Mouse (Mus musculus): ENCODE data around the gene Gm11127. TPM values are rescaled to one million over a fixed set of nuclear protein-coding genes. Genes with fewer than 3 reads are reported as not detected.
"Not testable (repeated sequence)": the region's sequence is repeated elsewhere in the genome, so short reads cannot be mapped to it uniquely, and the experiment has no call there.

The Gm11127 gene
- 0.03 TPM in 1 of 2 replicates, not detected in the other for polyA plus RNA-seq (2012; rRNA removed)
- not detected in 2 replicates for polyA plus RNA-seq (2014; fragmentation: Nextera tagmentation; extraction: Ambion mirVana)

DNA sequence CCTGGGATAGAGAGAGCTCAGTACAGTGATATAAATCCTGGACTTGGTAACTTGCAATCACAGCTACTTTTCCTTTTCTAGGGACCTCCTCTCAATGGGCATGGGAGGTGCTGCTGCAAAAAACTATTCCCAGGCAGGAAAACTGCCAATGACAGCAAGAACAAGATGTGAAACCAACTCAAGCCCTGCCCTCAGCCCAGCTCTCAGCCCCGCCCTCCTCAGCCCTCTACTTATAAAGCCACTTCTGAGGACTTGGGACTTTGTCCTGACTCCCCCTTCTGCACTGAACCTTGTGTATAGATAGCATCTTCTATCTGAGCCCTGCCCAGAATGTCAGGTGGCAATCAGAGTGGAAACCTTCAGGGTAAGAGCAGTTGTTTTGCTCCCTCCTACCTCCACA lies at the start of gene Gm11127:
Gene Gm11127 (minus strand): TSS at position 10 of the 400 bp plus-strand sequence.
- H3K4me3 ChIP-seq (ENCODE audit: insufficient read depth in 1 of 2, low read depth in 2 of 2, low read length in 2 of 2); H3K4me2 ChIP-seq (ENCODE audit: low read depth); H3K9ac ChIP-seq (replicated peaks); H3K36me3 ChIP-seq (replicated peaks; ENCODE audit: control insufficient read depth, insufficient read depth, low read depth); H3K4me1 ChIP-seq (replicated peaks; ENCODE audit: control insufficient read depth in 2 of 2, insufficient read depth in 2 of 2, low read length in 1 of 2); H3K9me3 ChIP-seq (ENCODE audit: control insufficient read depth, low read length); H3K27ac ChIP-seq; ATAC-seq (ENCODE audit: insufficient read depth); H3K27me3 ChIP-seq (ENCODE audit: control insufficient read depth, insufficient read depth, low read length); DNase-seq (ENCODE audit: low read depth in 3 of 3, low spot score in 3 of 3): not testable (repeated sequence)
- 57% methylated on average over 1 of the region's 1 CpGs for WGBS (ENCODE audit: insufficient replicate concordance)

DNA sequence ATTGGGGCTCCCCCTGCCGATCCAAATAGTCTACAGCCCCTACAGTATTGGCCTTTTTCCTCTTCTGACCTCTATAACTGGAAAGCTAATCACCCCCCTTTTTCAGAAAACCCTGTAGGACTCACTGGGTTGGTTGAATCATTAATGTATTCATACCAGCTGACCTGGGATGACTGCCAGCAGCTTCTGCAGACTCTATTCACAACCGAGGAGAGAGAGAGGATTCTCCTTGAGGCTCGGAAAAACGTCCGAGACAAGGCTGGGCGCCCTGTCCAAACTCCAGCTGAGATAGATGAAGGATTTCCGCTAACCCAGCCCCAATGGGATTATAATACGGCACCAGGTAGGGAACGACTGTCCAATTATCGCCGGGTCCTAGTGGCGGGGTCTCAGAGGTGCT lies 43.9 kb upstream of the Gm11127 start:
- H3K27me3 ChIP-seq (ENCODE audit: control insufficient read depth, insufficient read depth, low read length); H3K27ac ChIP-seq; ATAC-seq (ENCODE audit: insufficient read depth); H3K9ac ChIP-seq (replicated peaks); H3K4me1 ChIP-seq (replicated peaks; ENCODE audit: control insufficient read depth in 2 of 2, insufficient read depth in 2 of 2, low read length in 1 of 2); H3K4me3 ChIP-seq (ENCODE audit: insufficient read depth in 1 of 2, low read depth in 2 of 2, low read length in 2 of 2); DNase-seq (ENCODE audit: low read depth in 3 of 3, low spot score in 3 of 3); H3K9me3 ChIP-seq (ENCODE audit: control insufficient read depth, low read length); H3K36me3 ChIP-seq (replicated peaks; ENCODE audit: control insufficient read depth, insufficient read depth, low read depth); H3K4me2 ChIP-seq (ENCODE audit: low read depth): not testable (repeated sequence)
- WGBS (ENCODE audit: insufficient replicate concordance) = 86% methylated on average over 11 of the region's 12 CpGs

DNA sequence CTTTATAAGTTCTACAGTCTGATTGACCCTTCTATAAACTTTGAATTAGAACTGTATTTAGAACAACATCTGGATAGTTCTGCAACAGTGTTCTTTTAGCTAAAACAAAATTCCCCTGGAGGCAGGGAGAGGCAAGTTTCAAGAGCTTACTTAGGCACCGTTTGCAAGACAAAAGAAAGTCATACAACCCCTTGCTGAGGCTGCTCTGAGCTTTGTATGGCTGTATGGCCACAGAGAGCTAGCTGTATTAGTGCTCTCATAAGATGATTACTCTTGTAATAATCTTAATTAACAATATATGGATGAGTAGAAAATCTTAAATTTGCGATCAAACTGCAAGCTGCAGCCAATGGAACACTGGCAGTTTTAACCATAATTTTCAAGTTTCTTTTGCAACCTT lies 41.4 kb upstream of the Gm11127 start:
- not testable (repeated sequence) for H3K27ac ChIP-seq; DNase-seq (ENCODE audit: low read depth in 3 of 3, low spot score in 3 of 3); H3K27me3 ChIP-seq (ENCODE audit: control insufficient read depth, insufficient read depth, low read length); ATAC-seq (ENCODE audit: insufficient read depth); H3K4me3 ChIP-seq (ENCODE audit: insufficient read depth in 1 of 2, low read depth in 2 of 2, low read length in 2 of 2); H3K4me1 ChIP-seq (replicated peaks; ENCODE audit: control insufficient read depth in 2 of 2, insufficient read depth in 2 of 2, low read length in 1 of 2); H3K36me3 ChIP-seq (replicated peaks; ENCODE audit: control insufficient read depth, insufficient read depth, low read depth); H3K4me2 ChIP-seq (ENCODE audit: low read depth); H3K9me3 ChIP-seq (ENCODE audit: control insufficient read depth, low read length); H3K9ac ChIP-seq (replicated peaks)
- 50% methylated on average over 2 of the region's 2 CpGs for WGBS (ENCODE audit: insufficient replicate concordance)

DNA sequence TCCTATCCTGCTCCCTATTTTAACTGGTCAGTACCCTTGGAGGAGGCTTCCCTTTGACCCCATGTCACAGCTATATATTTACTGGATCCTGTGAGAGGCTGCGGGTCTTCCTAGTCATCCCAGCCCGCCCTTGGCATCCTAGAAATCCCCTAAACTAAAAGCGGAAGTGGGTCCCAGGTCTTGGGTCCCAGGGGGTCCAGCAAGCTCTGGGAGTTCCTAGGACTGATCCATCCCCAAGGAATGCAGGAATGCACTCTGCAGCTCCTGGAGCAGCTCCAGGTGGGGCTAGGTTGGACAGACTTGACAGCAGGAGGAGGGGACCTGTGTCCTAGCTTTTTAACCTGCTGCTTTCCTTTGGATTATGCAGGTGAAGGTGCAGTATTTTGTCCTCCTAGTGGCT lies 35.8 kb upstream of the Gm11127 start:
- ATAC-seq (ENCODE audit: insufficient read depth) (no peak), DNase-seq (ENCODE audit: low read depth in 3 of 3, low spot score in 3 of 3) (no peak)
- Histone ChIP-seq H3K27me3 (ENCODE audit: control insufficient read depth, insufficient read depth, low read length) (no peaks in the 10 kb centered on the region), H3K27ac (no peak overlapping the region), H3K4me1 (replicated peaks; ENCODE audit: control insufficient read depth in 2 of 2, insufficient read depth in 2 of 2, low read length in 1 of 2) (no peaks in the 10 kb centered on the region), H3K36me3 (replicated peaks; ENCODE audit: control insufficient read depth, insufficient read depth, low read depth) (no peaks in the 10 kb centered on the region), H3K4me3 (ENCODE audit: insufficient read depth in 1 of 2, low read depth in 2 of 2, low read length in 2 of 2) (no peak overlapping the region), H3K4me2 (ENCODE audit: low read depth) (no peak overlapping the region), H3K9ac (replicated peaks) (no peak overlapping the region), H3K9me3 (ENCODE audit: control insufficient read depth, low read length) (no peaks in the 10 kb centered on the region)
- WGBS (ENCODE audit: insufficient replicate concordance) = 16% methylated on average over 3 of the region's 3 CpGs
- TF ChIP-seq CTCF (IDR thresholded peaks at IDR 0.05; ENCODE audit: low read depth) = no peak
- TF ChIP-seq EP300 (IDR thresholded peaks at IDR 0.05; ENCODE audit: low read depth) = no peak

DNA sequence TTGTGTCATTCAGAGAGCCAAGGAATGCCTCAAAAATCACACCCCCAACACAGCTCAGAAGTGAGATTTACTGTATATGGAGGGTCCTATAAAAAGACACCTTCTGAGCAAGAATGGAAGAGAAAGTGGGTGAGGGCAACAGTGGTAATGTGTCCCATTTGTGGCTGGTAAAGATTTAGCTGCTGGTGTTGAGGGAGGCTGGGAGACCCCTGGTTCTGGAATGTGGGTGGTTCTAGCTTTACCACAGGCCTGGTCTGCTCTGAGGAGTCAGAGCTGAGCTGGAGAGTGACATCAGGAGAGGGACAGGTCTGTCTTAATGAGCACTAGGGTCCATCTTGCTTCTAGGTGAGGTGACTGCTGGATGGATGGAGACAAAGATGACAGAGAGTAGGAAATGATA lies 34.3 kb upstream of the Gm11127 start:
- H3K27ac ChIP-seq; H3K4me3 ChIP-seq (ENCODE audit: insufficient read depth in 1 of 2, low read depth in 2 of 2, low read length in 2 of 2); H3K9ac ChIP-seq (replicated peaks); ATAC-seq (ENCODE audit: insufficient read depth); DNase-seq (ENCODE audit: low read depth in 3 of 3, low spot score in 3 of 3); H3K9me3 ChIP-seq (ENCODE audit: control insufficient read depth, low read length); H3K27me3 ChIP-seq (ENCODE audit: control insufficient read depth, insufficient read depth, low read length); H3K4me2 ChIP-seq (ENCODE audit: low read depth); H3K36me3 ChIP-seq (replicated peaks; ENCODE audit: control insufficient read depth, insufficient read depth, low read depth); H3K4me1 ChIP-seq (replicated peaks; ENCODE audit: control insufficient read depth in 2 of 2, insufficient read depth in 2 of 2, low read length in 1 of 2): not testable (repeated sequence)

DNA sequence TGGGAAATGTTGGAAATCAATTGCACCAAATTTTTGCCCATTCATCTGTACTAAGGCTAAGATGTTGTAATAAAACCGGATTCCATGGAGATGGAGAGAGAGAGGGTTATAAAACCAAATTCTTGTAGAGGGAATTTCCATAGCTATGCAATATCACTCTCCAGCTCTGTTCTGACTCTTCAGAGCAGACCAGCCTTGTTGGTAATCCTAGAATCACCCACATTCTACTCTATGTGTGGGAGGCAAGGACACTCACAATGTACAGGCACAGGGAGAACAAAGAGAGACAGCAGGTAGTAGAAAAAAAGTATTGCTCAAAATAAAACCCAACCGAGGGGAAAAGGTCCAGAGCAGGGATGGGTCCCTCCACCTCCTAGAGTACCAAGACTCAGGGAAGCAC lies 33.8 kb upstream of the Gm11127 start:
- H3K4me3 ChIP-seq (ENCODE audit: insufficient read depth in 1 of 2, low read depth in 2 of 2, low read length in 2 of 2); H3K9me3 ChIP-seq (ENCODE audit: control insufficient read depth, low read length); H3K27ac ChIP-seq; DNase-seq (ENCODE audit: low read depth in 3 of 3, low spot score in 3 of 3); H3K9ac ChIP-seq (replicated peaks); H3K27me3 ChIP-seq (ENCODE audit: control insufficient read depth, insufficient read depth, low read length); H3K4me2 ChIP-seq (ENCODE audit: low read depth); ATAC-seq (ENCODE audit: insufficient read depth); H3K36me3 ChIP-seq (replicated peaks; ENCODE audit: control insufficient read depth, insufficient read depth, low read depth); H3K4me1 ChIP-seq (replicated peaks; ENCODE audit: control insufficient read depth in 2 of 2, insufficient read depth in 2 of 2, low read length in 1 of 2): not testable (repeated sequence)
- no CpG with 5 or more reads among the region's 2 CpGs for WGBS (ENCODE audit: insufficient replicate concordance)

DNA sequence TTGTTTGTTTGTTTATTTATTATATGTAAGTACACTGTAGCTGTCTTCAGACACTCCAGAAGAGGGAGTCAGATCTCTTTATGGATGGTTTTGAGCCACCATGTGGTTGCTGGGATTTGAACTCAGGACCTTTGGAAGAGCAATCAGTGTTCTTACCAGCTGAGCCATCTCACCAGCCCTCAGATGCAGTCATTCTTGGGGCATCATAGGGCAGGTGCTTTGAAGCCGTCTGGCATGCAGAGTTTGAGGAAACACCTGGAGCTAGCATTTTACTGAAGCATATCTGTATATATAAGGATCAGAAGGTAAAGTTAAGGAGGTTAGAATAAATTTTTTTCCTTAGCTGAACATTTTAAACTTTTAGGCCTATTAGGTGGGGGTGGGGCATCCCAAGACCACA lies 27.8 kb upstream of the Gm11127 start:
- not testable (repeated sequence) for H3K9ac ChIP-seq (replicated peaks); ATAC-seq (ENCODE audit: insufficient read depth); H3K27ac ChIP-seq; H3K9me3 ChIP-seq (ENCODE audit: control insufficient read depth, low read length); H3K4me2 ChIP-seq (ENCODE audit: low read depth); DNase-seq (ENCODE audit: low read depth in 3 of 3, low spot score in 3 of 3); H3K36me3 ChIP-seq (replicated peaks; ENCODE audit: control insufficient read depth, insufficient read depth, low read depth); H3K4me3 ChIP-seq (ENCODE audit: insufficient read depth in 1 of 2, low read depth in 2 of 2, low read length in 2 of 2); H3K4me1 ChIP-seq (replicated peaks; ENCODE audit: control insufficient read depth in 2 of 2, insufficient read depth in 2 of 2, low read length in 1 of 2)
- WGBS (ENCODE audit: insufficient replicate concordance) = 49% methylated on average over 1 of the region's 1 CpGs
- H3K27me3 ChIP-seq (ENCODE audit: control insufficient read depth, insufficient read depth, low read length) = peaks cover 29% of the 10 kb centered on the region

Measured in liver, embryonic 14.5 days (tissue).